Mouse (Mus musculus): ENCODE measurements at regions not wholly inside any gene's neighbourhood (a gene's known extent, or its start where the extent isn't known, plus 50 kb on each side); places are given as distances from the start of the nearest gene placed in this dataset.

- no peak for DNase-seq
Observed at GRCm38 (mm10) chr13:18063677-18064076, 70.5 kb upstream of the Yae1d1 start.

DNA sequence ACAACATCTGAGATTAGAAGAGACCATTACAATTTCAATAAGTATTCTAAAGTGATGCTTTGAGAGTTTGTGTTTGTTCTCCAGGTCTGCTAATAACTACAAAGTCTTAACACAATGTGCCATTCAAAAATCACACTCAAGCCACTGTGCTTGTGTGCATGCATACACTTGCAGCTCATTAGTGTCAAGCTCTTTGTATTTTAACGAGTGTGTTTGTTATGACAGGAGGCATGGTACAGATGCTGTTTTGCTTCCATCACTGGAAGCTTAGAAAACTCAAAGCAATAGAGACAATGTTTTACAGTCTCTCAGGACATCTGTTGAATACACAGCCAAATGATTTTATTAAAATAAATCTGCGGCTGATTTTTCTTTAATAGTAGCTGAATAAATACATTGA, 67.1 kb upstream of the Yae1d1 start:
- no peak for DNase-seq

GRCm38 (mm10) chr13:18057231-18057912, 64.2 kb upstream of the Yae1d1 start:
- DNase-seq, result peak; percentile 35 to 69

DNA sequence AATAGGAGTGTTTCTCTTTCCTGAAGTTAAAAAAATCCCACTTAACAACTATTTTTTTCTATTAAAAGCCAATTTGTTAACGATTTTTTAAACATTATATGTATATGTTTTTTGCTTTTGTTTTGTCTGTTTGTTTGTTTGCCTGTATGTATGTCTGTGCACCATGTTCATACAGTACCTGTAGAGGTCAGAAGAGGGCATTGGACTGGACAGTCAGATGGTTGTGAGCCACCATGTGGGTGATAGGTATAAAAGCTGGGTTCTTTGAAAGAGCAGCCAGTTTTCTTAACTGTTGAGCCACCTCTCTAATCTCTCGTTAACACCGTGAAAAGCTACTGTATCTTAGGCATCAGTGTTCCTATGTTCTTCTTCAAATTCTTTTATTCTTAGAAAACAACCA, 63.7 kb upstream of the Yae1d1 start:
- DNase-seq, result no peak

- no peak for DNase-seq
Observed at GRCm38 (mm10) chr13:18043154-18043553, 50.0 kb upstream of the Yae1d1 start.

Data from cerebellum, postnatal 36 days (tissue).